Mouse (Mus musculus) liver, adult 2 months (tissue): ENCODE data around the gene Sorl1.

ENCODE experiments used
- CTCF ChIP-seq: fragments of 200-500 bp; IDR thresholded peaks from 2 replicates; pipeline ENCODE4 v1.5.1; 2011; ENCODE audit warnings: low read depth, low read length, control low read depth
- POLR2A ChIP-seq: fragments of 200-500 bp; IDR thresholded peaks from 2 replicates; pipeline ENCODE4 v1.6.1; 2011; ENCODE audit warnings: low read length, control low read depth; ENCODE audit not compliant: insufficient read depth; ENCODE audit errors: extremely low read depth

DNA sequence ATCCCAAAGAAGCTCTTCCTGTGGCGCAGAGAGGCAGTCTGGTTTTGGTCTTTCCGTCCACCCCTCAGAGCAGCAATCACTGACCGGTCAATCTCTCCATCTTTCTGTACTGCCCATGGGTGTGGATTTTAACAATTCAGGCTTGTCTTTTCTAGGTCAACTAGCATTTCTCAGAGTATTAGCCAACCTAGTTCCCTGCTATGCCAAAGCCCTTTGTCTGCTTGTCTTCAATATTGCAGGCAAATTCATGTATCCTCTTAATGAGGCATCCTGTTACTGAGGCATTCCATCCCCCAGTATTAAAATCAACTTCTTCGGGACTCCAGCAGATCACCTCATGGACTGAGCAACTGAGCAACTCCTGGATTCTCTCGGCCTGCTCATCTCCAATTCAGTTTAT is 33.9 kb upstream of the Sorl1 start:
- no peak for TF ChIP-seq CTCF
- no peak for TF ChIP-seq POLR2A
